Mouse (Mus musculus) stomach, embryonic 16.5 days (tissue): ENCODE results near the gene Rgs3. TPM values are rescaled to one million over a fixed set of nuclear protein-coding genes. Genes with fewer than 3 reads are reported as not detected.
A peak's percentile ranks its signal among the peaks of the same experiment; 100 is the strongest.

ENCODE experiments used
- ATAC-seq: fragments of 200-750 bp; cut with Nextera tagmentation; 2 replicates; pipeline ENCODE4 v1.8.0; 2017; ENCODE audit warnings: moderate number of reproducible peaks, moderate TSS enrichment; ENCODE audit not compliant: insufficient read depth, low FRiP score
- H3K27ac ChIP-seq: fragments of 300-500 bp; sonication (generic); 2 replicates; pipeline ENCODE4 v1.5.1; 2014; ENCODE audit warnings: low read length
- H3K27me3 ChIP-seq: fragments of 300-500 bp; sonication (generic); 2 replicates; pipeline ENCODE4 v1.6.1; 2014; ENCODE audit warnings: low read length, control low read depth, mixed read lengths; ENCODE audit not compliant: control insufficient read depth, insufficient read depth
- H3K36me3 ChIP-seq: fragments of 300-500 bp; sonication (generic); 2 replicates; pipeline ENCODE4 v1.6.1; 2014; ENCODE audit warnings: low read length; ENCODE audit not compliant: control insufficient read depth, insufficient read depth
- H3K4me1 ChIP-seq: fragments of 300-500 bp; sonication (generic); 2 replicates; pipeline ENCODE4 v1.6.1; 2014; ENCODE audit warnings: low read length, control low read depth, mixed read lengths; ENCODE audit not compliant: control insufficient read depth, insufficient read depth
- H3K4me2 ChIP-seq: fragments of 300-500 bp; sonication (generic); 2 replicates; pipeline ENCODE4 v1.6.1; 2014; ENCODE audit warnings: low read depth, low read length, mixed read lengths
- H3K4me3 ChIP-seq: fragments of 300-500 bp; sonication (generic); replicated peaks from 2 replicates; pipeline ENCODE4 v1.5.1; 2014; ENCODE audit warnings: mild to moderate bottlenecking, low read length
- H3K9ac ChIP-seq: fragments of 300-500 bp; sonication (generic); 2 replicates; pipeline ENCODE4 v1.6.1; 2014; ENCODE audit warnings: low read length
- H3K9me3 ChIP-seq: fragments of 300-500 bp; sonication (generic); replicated peaks from 2 replicates; pipeline ENCODE4 v1.6.1; 2016; ENCODE audit warnings: low read length, control low read depth; ENCODE audit not compliant: control insufficient read depth
- WGBS: fragments of 180-500 bp; shearing (Covaris S2); extraction: QIAGEN DNeasy Blood & Tissue Kit; methylation state at CpG from one replicate; pipeline ENCODE4 v1.1.7; 2014; 5-methylcytosine and 5-hydroxymethylcytosine counted together
- polyA plus RNA-seq: library from polyadenylated mRNA; unstranded; fragments of >200 nt; fragmentation: Nextera tagmentation; extraction: Ambion mirVana; gene quantifications from 2 replicates; pipeline ENCODE4 v1.2.1, GENCODE M21; 2015

The Rgs3 gene
- polyA plus RNA-seq, 1 experiment from 2014 or later, result 55.2 TPM

GRCm38 (mm10) chr4:62533729-62534128, 25.9 kb upstream of the Rgs3 start:
- Histone ChIP-seq H3K4me3 (no peak overlapping the region), H3K36me3 (no peaks in the 10 kb centered on the region), H3K27ac (no peak overlapping the region), H3K9me3 (no peaks in the 10 kb centered on the region), H3K9ac (no peak overlapping the region), H3K4me1 (peaks cover 4% of the 10 kb centered on the region; the same call in 1 of the 2 replicates), H3K27me3 (no peaks in the 10 kb centered on the region), H3K4me2 (no peak overlapping the region)
- 66% methylated on average over 6 of the region's 6 CpGs for WGBS
- ATAC-seq, result no peak

- no peak for ATAC-seq
- Histone ChIP-seq H3K9me3 (no peaks in the 10 kb centered on the region; the same call in 1 of the 2 replicates), H3K4me1 (no peaks in the 10 kb centered on the region), H3K9ac (no peak overlapping the region), H3K27me3 (no peaks in the 10 kb centered on the region), H3K4me2 (no peak overlapping the region), H3K36me3 (no peaks in the 10 kb centered on the region; the same call in 1 of the 2 replicates), H3K4me3 (no peak overlapping the region), H3K27ac (no peak overlapping the region)
- 79% methylated on average over 3 of the region's 3 CpGs for WGBS
These were observed 17.8 kb upstream of the Rgs3 start for GRCm38 (mm10) chr4:62541802-62542201.

- Histone ChIP-seq H3K27ac (no peak overlapping the region), H3K4me2 (no peak overlapping the region), H3K36me3 (no peaks in the 10 kb centered on the region; the same call in 1 of the 2 replicates), H3K9ac (no peak overlapping the region), H3K4me1 (no peaks in the 10 kb centered on the region), H3K9me3 (no peaks in the 10 kb centered on the region; the same call in 1 of the 2 replicates), H3K4me3 (no peak overlapping the region), H3K27me3 (no peaks in the 10 kb centered on the region)
- ATAC-seq, result no peak
- 84% methylated on average over 6 of the region's 6 CpGs for WGBS
These were observed 15.9 kb upstream of the Rgs3 start for GRCm38 (mm10) chr4:62543782-62544181.

GRCm38 (mm10) chr4:62544801-62545200, 14.8 kb upstream of the Rgs3 start:
- no peak for ATAC-seq
- no peaks in the 10 kb centered on the region; the same call in 1 of the 2 replicates for H3K36me3 ChIP-seq
- H3K27me3 ChIP-seq, result no peaks in the 10 kb centered on the region
- no peaks in the 10 kb centered on the region for H3K4me1 ChIP-seq
- H3K27ac ChIP-seq, result no peak overlapping the region
- no peaks in the 10 kb centered on the region; the same call in 1 of the 2 replicates for H3K9me3 ChIP-seq
- no peak overlapping the region for H3K4me2 ChIP-seq
- H3K9ac ChIP-seq, result no peak overlapping the region
- no peak overlapping the region for H3K4me3 ChIP-seq

- no peak for ATAC-seq
- Histone ChIP-seq H3K27ac (no peak overlapping the region), H3K9me3 (no peaks in the 10 kb centered on the region), H3K27me3 (no peaks in the 10 kb centered on the region), H3K9ac (no peak overlapping the region), H3K4me1 (no peaks in the 10 kb centered on the region), H3K36me3 (no peaks in the 10 kb centered on the region), H3K4me3 (no peak overlapping the region), H3K4me2 (no peak overlapping the region)
- 71% methylated on average over 7 of the region's 7 CpGs for WGBS
These were observed 7.7 kb upstream of the Rgs3 start for GRCm38 (mm10) chr4:62551966-62552365.

- H3K4me1 ChIP-seq, result no peaks in the 10 kb centered on the region
- no peaks in the 10 kb centered on the region for H3K36me3 ChIP-seq
- no peaks in the 10 kb centered on the region for H3K27me3 ChIP-seq
- WGBS, result 49% methylated on average over 3 of the region's 3 CpGs
- H3K9ac ChIP-seq, result no peak overlapping the region
- ATAC-seq, result no peak
- no peaks in the 10 kb centered on the region for H3K9me3 ChIP-seq
- H3K4me2 ChIP-seq, result no peak overlapping the region
- no peak overlapping the region for H3K27ac ChIP-seq
- H3K4me3 ChIP-seq, result no peak overlapping the region
These were observed 2.2 kb upstream of the Rgs3 start for GRCm38 (mm10) chr4:62557436-62557835.

- no peaks in the 10 kb centered on the region for H3K36me3 ChIP-seq
- 23% methylated on average over 4 of the region's 4 CpGs for WGBS
- H3K4me3 ChIP-seq, result no peak overlapping the region
- no peaks in the 10 kb centered on the region for H3K4me1 ChIP-seq
- no peaks in the 10 kb centered on the region for H3K9me3 ChIP-seq
- ATAC-seq, result peak; percentile 51; the same call in 1 of the 2 replicates
- no peak overlapping the region for H3K9ac ChIP-seq
- no peak overlapping the region for H3K4me2 ChIP-seq
- H3K27me3 ChIP-seq, result no peaks in the 10 kb centered on the region
- no peak overlapping the region for H3K27ac ChIP-seq
These were observed 1.4 kb downstream of the Rgs3 start for GRCm38 (mm10) chr4:62560963-62561629.

- Histone ChIP-seq H3K4me1 (no peaks in the 10 kb centered on the region), H3K27ac (no peak overlapping the region), H3K4me2 (no peak overlapping the region), H3K36me3 (no peaks in the 10 kb centered on the region), H3K9ac (no peak overlapping the region), H3K9me3 (no peaks in the 10 kb centered on the region), H3K27me3 (no peaks in the 10 kb centered on the region), H3K4me3 (no peak overlapping the region)
- ATAC-seq, result no peak
- WGBS, result 54% methylated on average over 3 of the region's 3 CpGs
These were observed 2.0 kb downstream of the Rgs3 start for GRCm38 (mm10) chr4:62561630-62562001.

- 60% methylated on average over 4 of the region's 4 CpGs for WGBS
- no peak overlapping the region for H3K4me3 ChIP-seq
- H3K27me3 ChIP-seq, result no peaks in the 10 kb centered on the region
- no peak overlapping the region for H3K27ac ChIP-seq
- no peak overlapping the region for H3K4me2 ChIP-seq
- H3K9me3 ChIP-seq, result no peaks in the 10 kb centered on the region
- no peaks in the 10 kb centered on the region for H3K36me3 ChIP-seq
- ATAC-seq, result no peak
- no peak overlapping the region for H3K9ac ChIP-seq
- H3K4me1 ChIP-seq, result no peaks in the 10 kb centered on the region
These were observed 2.4 kb downstream of the Rgs3 start for GRCm38 (mm10) chr4:62562006-62562405.
